8 mouse cellular contexts compared by ENCODE assay signal in genomic region chr14:54864313-54865036, GRCm38 (mm10). TPM values are rescaled to one million over a fixed set of nuclear protein-coding genes. Genes with fewer than 3 reads are reported as not detected.
DNase-seq lines count a peak whose midpoint lies in the region; ATAC-seq and TF ChIP-seq lines count a peak whose summit lies in the region.

No protein-coding gene starts in this region.

- 15% methylated on average over 21 of the region's 21 CpGs for WGBS in limb, embryonic 15.5 days

- TF ChIP-seq POLR2A in testis, adult 2 months (IDR thresholded peaks at IDR 0.05; ENCODE audit: control insufficient read depth, low read depth, low read length): no peak

- ATAC-seq in limb, embryonic 15.5 days (ENCODE audit: insufficient number of reproducible peaks, low FRiP score, low TSS enrichment, low read depth): no peak
- peak; percentile 6; the same call in 1 of the 2 replicates for ATAC-seq in neutrophil, adult 5-6 weeks (ENCODE audit: extremely low read depth, insufficient number of reproducible peaks, low FRiP score, poor library complexity, severe bottlenecking)

- peak overlapping the region; percentile 55 for H3K27ac ChIP-seq in testis, adult 2 months (ENCODE audit: control insufficient read depth, insufficient read depth, low read depth, low read length)
- peak overlapping the region; percentile 67 for H3K27ac ChIP-seq in limb, embryonic 15.5 days

- no peaks in the 10 kb centered on the region; the same call in 1 of the 2 replicates for H3K9me3 ChIP-seq in erythroblast, embryonic 14.5 days (ENCODE audit: control insufficient read depth, low read length)
- no peaks in the 10 kb centered on the region for H3K9me3 ChIP-seq in limb, embryonic 15.5 days

- no peaks in the 10 kb centered on the region for H3K27me3 ChIP-seq in testis, adult 2 months (ENCODE audit: control insufficient read depth, insufficient read depth, low read length)
- H3K27me3 ChIP-seq in erythroblast, embryonic 14.5 days (ENCODE audit: control insufficient read depth): no peaks in the 10 kb centered on the region
- no peaks in the 10 kb centered on the region for H3K27me3 ChIP-seq in limb, embryonic 15.5 days

- no peak for DNase-seq in testis, postnatal 10 days (ENCODE audit: low spot score)
- no peak for DNase-seq in layer of hippocampus, adult 18-20 months (ENCODE audit: low spot score in 2 of 2)
- no peak for DNase-seq in urinary bladder, postnatal 10 days (ENCODE audit: low spot score)
- DNase-seq in kidney, postnatal 36 days: no peak

- peak overlapping the region; percentile 88 for H3K4me3 ChIP-seq in testis, adult 2 months (ENCODE audit: control insufficient read depth, low read depth, low read length)
- peak overlapping the region; percentile 81 for H3K4me3 ChIP-seq in erythroblast, embryonic 14.5 days (replicated peaks)
- peak overlapping the region; percentile 96 for H3K4me3 ChIP-seq in limb, embryonic 15.5 days

- no peak for TF ChIP-seq CTCF in testis, adult 2 months (IDR thresholded peaks at IDR 0.05; ENCODE audit: control insufficient read depth, insufficient read depth, insufficient replicate concordance, low read depth, low read length)

- H3K4me1 ChIP-seq in testis, adult 2 months (ENCODE audit: control insufficient read depth, insufficient read depth, low read length): peaks cover 3% of the 10 kb centered on the region
- H3K4me1 ChIP-seq in erythroblast, embryonic 14.5 days (ENCODE audit: control insufficient read depth): peaks cover 16% of the 10 kb centered on the region
- peaks cover 8% of the 10 kb centered on the region; the same call in 1 of the 2 replicates for H3K4me1 ChIP-seq in limb, embryonic 15.5 days

- peak overlapping the region; percentile 89 for H3K9ac ChIP-seq in limb, embryonic 15.5 days

- no peaks in the 10 kb centered on the region for H3K36me3 ChIP-seq in testis, adult 2 months (ENCODE audit: control insufficient read depth, insufficient read depth, low read length)
- no peaks in the 10 kb centered on the region for H3K36me3 ChIP-seq in erythroblast, embryonic 14.5 days (ENCODE audit: control insufficient read depth)
- no peaks in the 10 kb centered on the region for H3K36me3 ChIP-seq in limb, embryonic 15.5 days

- peak overlapping the region; percentile 67 for H3K4me2 ChIP-seq in limb, embryonic 15.5 days

RNA-seq across cellular contexts. Expression of gene Homez, which starts 6.3 kb away (rescaled TPM):
- 94.0 and 97.4 TPM in 2 replicates for polyA plus RNA-seq in testis, adult 2 months (2012; rRNA removed)
- not detected in 2 replicates for polyA plus RNA-seq in erythroblast, embryonic 14.5 days (2012)
- 8.3 and 8.4 TPM in 2 replicates for polyA plus RNA-seq in limb, embryonic 15.5 days (2015; fragmentation: Nextera tagmentation; extraction: Ambion mirVana)
- 9.2 and 9.7 TPM in 2 replicates for total RNA-seq in neutrophil, adult 5-6 weeks (2017)
- total RNA-seq in layer of hippocampus, adult 18-20 months (2021): 10 to 100 TPM; 22.7 to 22.8 TPM

RNA-seq across cellular contexts. Expression of gene Ppp1r3e, which starts 12.9 kb away (rescaled TPM):
- polyA plus RNA-seq in testis, adult 2 months (2012; rRNA removed): 5.4 TPM in 2 replicates
- polyA plus RNA-seq in erythroblast, embryonic 14.5 days (2012): 0.02 TPM in 1 of 2 replicates, not detected in the other
- polyA plus RNA-seq in limb, embryonic 15.5 days (2015; fragmentation: Nextera tagmentation; extraction: Ambion mirVana): 0.94 and 1.0 TPM in 2 replicates
- 0.47 TPM in 1 of 2 replicates, not detected in the other for total RNA-seq in neutrophil, adult 5-6 weeks (2017)
- total RNA-seq in layer of hippocampus, adult 18-20 months (2021): 10 to 100 TPM; 19.3 to 19.7 TPM

RNA-seq across cellular contexts. Expression of gene Bcl2l2, which starts 18.7 kb away (rescaled TPM):
- 29.4 and 31.2 TPM in 2 replicates for polyA plus RNA-seq in testis, adult 2 months (2012; rRNA removed)
- 0.66 and 0.95 TPM in 2 replicates for polyA plus RNA-seq in erythroblast, embryonic 14.5 days (2012)
- 3.8 and 4.6 TPM in 2 replicates for polyA plus RNA-seq in limb, embryonic 15.5 days (2015; fragmentation: Nextera tagmentation; extraction: Ambion mirVana)
- total RNA-seq in neutrophil, adult 5-6 weeks (2017): 3.6 and 6.6 TPM in 2 replicates
- 100 to 1,000 TPM; 121 to 124 TPM for total RNA-seq in layer of hippocampus, adult 18-20 months (2021)

RNA-seq across cellular contexts. Expression of gene Gm20521, which starts 18.8 kb away (rescaled TPM):
- polyA plus RNA-seq in testis, adult 2 months (2012; rRNA removed): 2.0 and 2.2 TPM in 2 replicates
- polyA plus RNA-seq in erythroblast, embryonic 14.5 days (2012): 0.05 and 0.14 TPM in 2 replicates
- 0.33 TPM in 1 of 2 replicates, not detected in the other for polyA plus RNA-seq in limb, embryonic 15.5 days (2015; fragmentation: Nextera tagmentation; extraction: Ambion mirVana)
- total RNA-seq in neutrophil, adult 5-6 weeks (2017): not detected in 2 replicates
- total RNA-seq in layer of hippocampus, adult 18-20 months (2021): 1 to 10 TPM in 1 of 2 experiments, under 1 TPM in 1; 0.45 to 7.3 TPM

RNA-seq across cellular contexts. Expression of gene Pabpn1, which starts 27.8 kb away (rescaled TPM):
- 341 and 429 TPM in 2 replicates for polyA plus RNA-seq in testis, adult 2 months (2012; rRNA removed)
- 27.8 and 29.0 TPM in 2 replicates for polyA plus RNA-seq in erythroblast, embryonic 14.5 days (2012)
- polyA plus RNA-seq in limb, embryonic 15.5 days (2015; fragmentation: Nextera tagmentation; extraction: Ambion mirVana): 83.4 and 94.3 TPM in 2 replicates
- total RNA-seq in neutrophil, adult 5-6 weeks (2017): 198 and 209 TPM in 2 replicates
- 100 to 1,000 TPM; 227 to 252 TPM for total RNA-seq in layer of hippocampus, adult 18-20 months (2021)

Comparison
In these comparisons a context has a peak if more than half of its experiments do, and no peak if none do; other contexts are left out.
1. RNA of gene Homez, which starts 6.3 kb away (polyA plus RNA-seq): 94.0 to 97.4 TPM in testis, adult 2 months; 8.3 to 8.4 TPM in limb, embryonic 15.5 days and not detected in erythroblast, embryonic 14.5 days; every median in the first group is over 10 times any median in the second.
2. Peak in every context shown above with its lines, with median percentiles within 50 percentile points of each other: H3K4me3 ChIP-seq.